Mouse (Mus musculus): Measurements from ENCODE around the gene Glce. TPM values are rescaled to one million over a fixed set of nuclear protein-coding genes. Genes with fewer than 3 reads are reported as not detected.
A peak's percentile ranks its signal among the peaks of the same experiment; 100 is the strongest.

The Glce gene
- polyA plus RNA-seq, 1 experiment from 2014 or later: 16.0 TPM

GRCm38 (mm10) chr9:62155400-62155799 lies 32.9 kb upstream of the Glce start:
- DNase-seq (ENCODE audit: low spot score) (no peak), ATAC-seq (no peak)
- Histone ChIP-seq H3K4me2 (ENCODE audit: low read length) (no peak overlapping the region), H3K27ac (ENCODE audit: low read depth, low read length) (no peak overlapping the region), H3K36me3 (ENCODE audit: control insufficient read depth, insufficient read depth, low read length) (no peaks in the 10 kb centered on the region), H3K4me1 (ENCODE audit: control insufficient read depth, insufficient read depth, low read length) (no peaks in the 10 kb centered on the region), H3K27me3 (replicated peaks; ENCODE audit: control insufficient read depth, insufficient read depth, low read length) (no peaks in the 10 kb centered on the region), H3K9ac (ENCODE audit: low read length) (no peak overlapping the region), H3K9me3 (replicated peaks; ENCODE audit: control insufficient read depth, low read length) (no peaks in the 10 kb centered on the region), H3K4me3 (ENCODE audit: low read depth, low read length) (no peak overlapping the region)
- WGBS: 86% methylated on average over 6 of the region's 6 CpGs

- Histone ChIP-seq H3K9ac (ENCODE audit: low read length) (no peak overlapping the region), H3K36me3 (ENCODE audit: control insufficient read depth, insufficient read depth, low read length) (no peaks in the 10 kb centered on the region), H3K4me1 (ENCODE audit: control insufficient read depth, insufficient read depth, low read length) (no peaks in the 10 kb centered on the region), H3K4me3 (ENCODE audit: low read depth, low read length) (no peak overlapping the region), H3K27ac (ENCODE audit: low read depth, low read length) (no peak overlapping the region), H3K4me2 (ENCODE audit: low read length) (no peak overlapping the region), H3K27me3 (replicated peaks; ENCODE audit: control insufficient read depth, insufficient read depth, low read length) (no peaks in the 10 kb centered on the region), H3K9me3 (replicated peaks; ENCODE audit: control insufficient read depth, low read length) (no peaks in the 10 kb centered on the region)
- no peak for DNase-seq (ENCODE audit: low spot score)
- WGBS: 82% methylated on average over 7 of the region's 7 CpGs
- no peak for ATAC-seq
Observed at GRCm38 (mm10) chr9:62154956-62155355, 32.5 kb upstream of the Glce start.

GRCm38 (mm10) chr9:62154551-62154950 lies 32.1 kb upstream of the Glce start:
- no peak for ATAC-seq
- H3K27ac ChIP-seq (ENCODE audit: low read depth, low read length): no peak overlapping the region
- WGBS: 63% methylated on average over 3 of the region's 3 CpGs

GRCm38 (mm10) chr9:62153263-62153662 lies 30.8 kb upstream of the Glce start:
- no peak overlapping the region for H3K4me3 ChIP-seq (ENCODE audit: low read depth, low read length)
- no peaks in the 10 kb centered on the region for H3K27me3 ChIP-seq (replicated peaks; ENCODE audit: control insufficient read depth, insufficient read depth, low read length)
- no peak overlapping the region for H3K27ac ChIP-seq (ENCODE audit: low read depth, low read length)
- no peaks in the 10 kb centered on the region for H3K9me3 ChIP-seq (replicated peaks; ENCODE audit: control insufficient read depth, low read length)
- H3K36me3 ChIP-seq (ENCODE audit: control insufficient read depth, insufficient read depth, low read length): no peaks in the 10 kb centered on the region
- 71% methylated on average over 7 of the region's 7 CpGs for WGBS
- H3K4me2 ChIP-seq (ENCODE audit: low read length): no peak overlapping the region
- DNase-seq (ENCODE audit: low spot score) (no peak), ATAC-seq (no peak)
- no peak overlapping the region for H3K9ac ChIP-seq (ENCODE audit: low read length)
- no peaks in the 10 kb centered on the region for H3K4me1 ChIP-seq (ENCODE audit: control insufficient read depth, insufficient read depth, low read length)

More at GRCm38 (mm10) chr9:62154551-62154950, 32.1 kb upstream of the Glce start:
- Histone ChIP-seq H3K9me3 (replicated peaks; ENCODE audit: control insufficient read depth, low read length) (no peaks in the 10 kb centered on the region), H3K4me1 (ENCODE audit: control insufficient read depth, insufficient read depth, low read length) (no peaks in the 10 kb centered on the region), H3K27me3 (replicated peaks; ENCODE audit: control insufficient read depth, insufficient read depth, low read length) (no peaks in the 10 kb centered on the region), H3K36me3 (ENCODE audit: control insufficient read depth, insufficient read depth, low read length) (no peaks in the 10 kb centered on the region), H3K4me3 (ENCODE audit: low read depth, low read length) (no peak overlapping the region), H3K9ac (ENCODE audit: low read length) (no peak overlapping the region), H3K4me2 (ENCODE audit: low read length) (no peak overlapping the region)
- peak; percentile 17 for DNase-seq (ENCODE audit: low spot score)

GRCm38 (mm10) chr9:62152506-62152905 lies 30.1 kb upstream of the Glce start:
- ATAC-seq: no peak
- 87% methylated on average over 2 of the region's 2 CpGs for WGBS
- Histone ChIP-seq H3K27ac (ENCODE audit: low read depth, low read length) (no peak overlapping the region), H3K9ac (ENCODE audit: low read length) (no peak overlapping the region), H3K4me1 (ENCODE audit: control insufficient read depth, insufficient read depth, low read length) (no peaks in the 10 kb centered on the region), H3K4me3 (ENCODE audit: low read depth, low read length) (no peak overlapping the region), H3K36me3 (ENCODE audit: control insufficient read depth, insufficient read depth, low read length) (no peaks in the 10 kb centered on the region), H3K4me2 (ENCODE audit: low read length) (no peak overlapping the region), H3K9me3 (replicated peaks; ENCODE audit: control insufficient read depth, low read length) (no peaks in the 10 kb centered on the region), H3K27me3 (replicated peaks; ENCODE audit: control insufficient read depth, insufficient read depth, low read length) (no peaks in the 10 kb centered on the region)
- DNase-seq (ENCODE audit: low spot score): no peak

GRCm38 (mm10) chr9:62145198-62145597 lies 22.7 kb upstream of the Glce start:
- no peak for ATAC-seq
- H3K4me2 ChIP-seq (ENCODE audit: low read length): no peak overlapping the region
- H3K9me3 ChIP-seq (replicated peaks; ENCODE audit: control insufficient read depth, low read length): no peaks in the 10 kb centered on the region
- no peak overlapping the region for H3K4me3 ChIP-seq (ENCODE audit: low read depth, low read length)
- H3K9ac ChIP-seq (ENCODE audit: low read length): no peak overlapping the region
- no peak for DNase-seq (ENCODE audit: low spot score)
- no peaks in the 10 kb centered on the region for H3K4me1 ChIP-seq (ENCODE audit: control insufficient read depth, insufficient read depth, low read length)
- no peaks in the 10 kb centered on the region for H3K27me3 ChIP-seq (replicated peaks; ENCODE audit: control insufficient read depth, insufficient read depth, low read length)
- no peaks in the 10 kb centered on the region for H3K36me3 ChIP-seq (ENCODE audit: control insufficient read depth, insufficient read depth, low read length)
- 80% methylated on average over 2 of the region's 2 CpGs for WGBS
- H3K27ac ChIP-seq (ENCODE audit: low read depth, low read length): no peak overlapping the region

GRCm38 (mm10) chr9:62143428-62143827 lies 21.0 kb upstream of the Glce start:
- WGBS: 71% methylated on average over 7 of the region's 7 CpGs
- H3K27ac ChIP-seq (ENCODE audit: low read depth, low read length): no peak overlapping the region
- ATAC-seq (no peak), DNase-seq (ENCODE audit: low spot score) (no peak)
- H3K36me3 ChIP-seq (ENCODE audit: control insufficient read depth, insufficient read depth, low read length): no peaks in the 10 kb centered on the region
- H3K4me1 ChIP-seq (ENCODE audit: control insufficient read depth, insufficient read depth, low read length): peaks cover 2% of the 10 kb centered on the region; the same call in 1 of the 2 replicates
- no peak overlapping the region for H3K4me3 ChIP-seq (ENCODE audit: low read depth, low read length)
- no peaks in the 10 kb centered on the region for H3K27me3 ChIP-seq (replicated peaks; ENCODE audit: control insufficient read depth, insufficient read depth, low read length)
- H3K9me3 ChIP-seq (replicated peaks; ENCODE audit: control insufficient read depth, low read length): no peaks in the 10 kb centered on the region
- no peak overlapping the region for H3K9ac ChIP-seq (ENCODE audit: low read length)
- H3K4me2 ChIP-seq (ENCODE audit: low read length): no peak overlapping the region

GRCm38 (mm10) chr9:62139027-62139426 lies 16.6 kb upstream of the Glce start:
- DNase-seq (ENCODE audit: low spot score) (no peak), ATAC-seq (no peak)
- 61% methylated on average over 7 of the region's 7 CpGs for WGBS
- Histone ChIP-seq H3K27me3 (replicated peaks; ENCODE audit: control insufficient read depth, insufficient read depth, low read length) (no peaks in the 10 kb centered on the region), H3K9ac (ENCODE audit: low read length) (no peak overlapping the region), H3K27ac (ENCODE audit: low read depth, low read length) (no peak overlapping the region), H3K4me2 (ENCODE audit: low read length) (no peak overlapping the region), H3K36me3 (ENCODE audit: control insufficient read depth, insufficient read depth, low read length) (no peaks in the 10 kb centered on the region), H3K9me3 (replicated peaks; ENCODE audit: control insufficient read depth, low read length) (no peaks in the 10 kb centered on the region), H3K4me1 (ENCODE audit: control insufficient read depth, insufficient read depth, low read length) (peaks cover 8% of the 10 kb centered on the region), H3K4me3 (ENCODE audit: low read depth, low read length) (no peak overlapping the region)

GRCm38 (mm10) chr9:62137259-62137658 lies 14.8 kb upstream of the Glce start:
- H3K27me3 ChIP-seq (replicated peaks; ENCODE audit: control insufficient read depth, insufficient read depth, low read length): no peaks in the 10 kb centered on the region
- peak overlapping the region; percentile 55; the same call in 1 of the 2 replicates for H3K27ac ChIP-seq (ENCODE audit: low read depth, low read length)
- H3K36me3 ChIP-seq (ENCODE audit: control insufficient read depth, insufficient read depth, low read length): no peaks in the 10 kb centered on the region
- 0 out of 2 replicates have a peak overlapping the region, but pooled peaks have one; percentile 18 for H3K9ac ChIP-seq (ENCODE audit: low read length)
- 30% methylated on average over 8 of the region's 8 CpGs for WGBS
- no peak overlapping the region for H3K4me3 ChIP-seq (ENCODE audit: low read depth, low read length)
- ATAC-seq (peak; percentile 29; the same call in 1 of the 2 replicates), DNase-seq (ENCODE audit: low spot score) (peak; percentile 81)
- peaks cover 8% of the 10 kb centered on the region for H3K4me1 ChIP-seq (ENCODE audit: control insufficient read depth, insufficient read depth, low read length)
- H3K9me3 ChIP-seq (replicated peaks; ENCODE audit: control insufficient read depth, low read length): no peaks in the 10 kb centered on the region
- peak overlapping the region; percentile 23; the same call in 1 of the 2 replicates for H3K4me2 ChIP-seq (ENCODE audit: low read length)

Measured in forebrain, embryonic 14.5 days (tissue).